Mouse (Mus musculus): ENCODE results near the gene Xpo4. TPM values are rescaled to one million over a fixed set of nuclear protein-coding genes. Genes with fewer than 3 reads are reported as not detected.

Xpo4 gene
- total RNA-seq, 1 experiment from 2014 or later: 30.0 TPM

- peak; percentile 96 for DNase-seq
Observed at GRCm38 (mm10) chr14:57607500-57607899, 57.7 kb downstream of the Xpo4 start.

- DNase-seq: no peak
Observed at GRCm38 (mm10) chr14:57606663-57607365, 58.4 kb downstream of the Xpo4 start.

GRCm38 (mm10) chr14:57593279-57593678 is 72.0 kb downstream of the Xpo4 start:
- no peak for DNase-seq

GRCm38 (mm10) chr14:57591830-57592229 is 73.4 kb downstream of the Xpo4 start:
- no peak for DNase-seq

GRCm38 (mm10) chr14:57576364-57577060 is 88.7 kb downstream of the Xpo4 start:
- DNase-seq: no peak

GRCm38 (mm10) chr14:57574792-57575587 is 90.2 kb downstream of the Xpo4 start:
- DNase-seq: no peak

GRCm38 (mm10) chr14:57571155-57572133 is 93.8 kb downstream of the Xpo4 start, which contains the start of gene Eef1akmt1:
Eef1akmt1 (minus strand) TSS chr14:57571612.
- peak; percentile 99 for DNase-seq

- DNase-seq: no peak
Observed at GRCm38 (mm10) chr14:57565626-57566025, 99.6 kb downstream of the Xpo4 start.

- DNase-seq: no peak
Observed at GRCm38 (mm10) chr14:57556922-57557321, 108.3 kb downstream of the Xpo4 start.

GRCm38 (mm10) chr14:57555471-57556070 is 109.7 kb downstream of the Xpo4 start:
- no peak for DNase-seq

GRCm38 (mm10) chr14:57554434-57554833 is 110.8 kb downstream of the Xpo4 start:
- DNase-seq: no peak

GRCm38 (mm10) chr14:57552945-57553344 is 112.3 kb downstream of the Xpo4 start:
- DNase-seq: no peak

- DNase-seq: no peak
Observed at GRCm38 (mm10) chr14:57547062-57547461, 118.2 kb downstream of the Xpo4 start.

- peak; percentile 34 for DNase-seq
Observed at GRCm38 (mm10) chr14:57546557-57547021, 118.6 kb downstream of the Xpo4 start.

GRCm38 (mm10) chr14:57546131-57546530 is 119.1 kb downstream of the Xpo4 start:
- no peak for DNase-seq

GRCm38 (mm10) chr14:57545526-57545925 is 119.7 kb downstream of the Xpo4 start:
- DNase-seq: no peak

- no peak for DNase-seq
Observed at GRCm38 (mm10) chr14:57543420-57544039, 121.7 kb downstream of the Xpo4 start.

GRCm38 (mm10) chr14:57542231-57542630 is 123.0 kb downstream of the Xpo4 start:
- DNase-seq: no peak

GRCm38 (mm10) chr14:57540683-57541082 is 124.5 kb downstream of the Xpo4 start:
- DNase-seq: no peak

GRCm38 (mm10) chr14:57537261-57538015 is 127.8 kb downstream of the Xpo4 start:
- no peak for DNase-seq
